Mouse (Mus musculus): ENCODE measurements around the gene Arhgap24.

DNA sequence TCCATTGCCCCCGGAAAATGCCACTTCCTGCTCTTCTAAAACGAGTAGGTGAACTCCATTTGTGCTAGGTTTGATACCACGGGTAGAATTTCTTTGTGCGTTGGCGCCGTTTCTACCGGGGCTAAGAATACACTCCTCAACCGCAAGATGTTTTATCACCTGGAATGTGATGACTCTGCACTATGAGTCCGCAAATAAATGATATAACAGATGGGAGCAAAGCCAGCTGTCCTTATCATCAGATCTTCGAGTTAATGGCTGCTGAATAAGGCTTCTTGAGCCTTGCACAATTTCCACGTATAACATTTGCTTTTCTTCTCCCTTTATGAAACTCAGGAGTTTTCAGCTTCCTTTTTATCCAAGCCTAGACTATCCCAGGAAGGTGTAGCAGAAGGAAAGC, 378.6 kb downstream of the Arhgap24 start:
- no peak for TF ChIP-seq CTCF (IDR thresholded peaks at IDR 0.05; ENCODE audit: low read depth, low read length)
- TF ChIP-seq POLR2A (IDR thresholded peaks at IDR 0.05; ENCODE audit: extremely low read depth, insufficient read depth, low read length): no peak
